Mouse (Mus musculus) cortical plate, adult 2 months (tissue): ENCODE measurements around the gene Rps6ka1.
A peak's percentile ranks its signal among the peaks of the same experiment; 100 is the strongest.

Experiments used
- CTCF ChIP-seq: fragments of 200-500 bp; IDR thresholded peaks from 2 replicates; pipeline ENCODE4 v1.5.1; 2011; ENCODE audit warnings: mild to moderate bottlenecking, control low read depth, low read length; ENCODE audit not compliant: insufficient read depth; ENCODE audit errors: extremely low read depth
- POLR2A ChIP-seq: fragments of 200-500 bp; IDR thresholded peaks from 2 replicates; pipeline ENCODE4 v1.6.1; 2011; ENCODE audit warnings: mild to moderate bottlenecking, low read length, control low read depth; ENCODE audit not compliant: insufficient read depth; ENCODE audit errors: extremely low read depth

- TF ChIP-seq POLR2A (0 out of 2 replicates have a peak, but pooled peaks have one; percentile 5), CTCF (0 out of 2 replicates have a peak, but pooled peaks have one; percentile 20)
These were observed at the start of gene Rps6ka1 for GRCm38 (mm10) chr4:133887672-133888453.
